Mouse (Mus musculus) G1E (cell line): Measurements from ENCODE around the gene Ifnar2.

Source experiments
- CTCF ChIP-seq: IDR thresholded peaks from 2 replicates; pipeline ENCODE4 v1.5.1; 2012; ENCODE audit warnings: low read depth, low read length, inconsistent platforms, mixed read lengths
- GATA1 ChIP-seq: IDR thresholded peaks from 2 replicates; pipeline ENCODE4 v1.6.1; 2012; ENCODE audit warnings: borderline replicate concordance, low read length, inconsistent platforms, mixed read lengths
- POLR2AphosphoS5 ChIP-seq: IDR thresholded peaks from 2 replicates; pipeline ENCODE4 v1.6.1; 2012; ENCODE audit warnings: low read depth, low read length, inconsistent platforms; ENCODE audit not compliant: insufficient replicate concordance
- TAL1 ChIP-seq: conservative IDR thresholded peaks from 2 replicates; pipeline ENCODE4 v1.6.1; 2012; ENCODE audit warnings: low read depth, low read length, inconsistent platforms, mixed read lengths

- TF ChIP-seq CTCF = no peak
- no peak for TF ChIP-seq TAL1
- no peak for TF ChIP-seq GATA1
- TF ChIP-seq POLR2AphosphoS5 = no peak
Measured at GRCm38 (mm10) chr16:91446778-91447511, 74.4 kb downstream of the Ifnar2 start.
